Mouse (Mus musculus) ovary, postnatal 10 days (tissue): ENCODE results near the gene Crocc2.

Experiments
- DNase-seq: peaks from one replicate; pipeline ENCODE4 v3.0.0; 2022; ENCODE audit warnings: low spot score

The Crocc2 gene

GRCm38 (mm10) chr1:93168295-93168775 lies at the start of gene Crocc2:
TSS of gene Crocc2 (plus strand) at chr1:93168725.
- DNase-seq: no peak

- no peak for DNase-seq
Observed at GRCm38 (mm10) chr1:93118816-93119215, 49.7 kb upstream of the Crocc2 start.

- no peak for DNase-seq
Observed at GRCm38 (mm10) chr1:93123179-93123854, 45.2 kb upstream of the Crocc2 start.

- no peak for DNase-seq
Observed at GRCm38 (mm10) chr1:93124066-93124465, 44.5 kb upstream of the Crocc2 start.

GRCm38 (mm10) chr1:93125256-93125655 lies 43.3 kb upstream of the Crocc2 start:
- DNase-seq: no peak

GRCm38 (mm10) chr1:93128209-93128608 lies 40.3 kb upstream of the Crocc2 start:
- no peak for DNase-seq

- DNase-seq: peak; percentile 38
Observed at GRCm38 (mm10) chr1:93128710-93129349, 39.7 kb upstream of the Crocc2 start.

- no peak for DNase-seq
Observed at GRCm38 (mm10) chr1:93130242-93130983, 38.1 kb upstream of the Crocc2 start.

GRCm38 (mm10) chr1:93132676-93133075 lies 35.8 kb upstream of the Crocc2 start:
- no peak for DNase-seq

- no peak for DNase-seq
Observed at GRCm38 (mm10) chr1:93135036-93135526, 33.4 kb upstream of the Crocc2 start, which contains the start of gene Agxt. TSS of gene Agxt (plus strand) at chr1:93135240.

- DNase-seq: no peak
Observed at GRCm38 (mm10) chr1:93138534-93138933, 30.0 kb upstream of the Crocc2 start.

GRCm38 (mm10) chr1:93139713-93140112 lies 28.8 kb upstream of the Crocc2 start:
- no peak for DNase-seq

- no peak for DNase-seq
Observed at GRCm38 (mm10) chr1:93142871-93143270, 25.7 kb upstream of the Crocc2 start.

- no peak for DNase-seq
Observed at GRCm38 (mm10) chr1:93144176-93144575, 24.3 kb upstream of the Crocc2 start.

- no peak for DNase-seq
Observed at GRCm38 (mm10) chr1:93150907-93151661, 17.4 kb upstream of the Crocc2 start.

- no peak for DNase-seq
Observed at GRCm38 (mm10) chr1:93157566-93157965, 11.0 kb upstream of the Crocc2 start.

GRCm38 (mm10) chr1:93158916-93159315 lies 9.6 kb upstream of the Crocc2 start:
- DNase-seq: no peak

GRCm38 (mm10) chr1:93159566-93160500 lies 8.7 kb upstream of the Crocc2 start:
- DNase-seq: no peak

GRCm38 (mm10) chr1:93160501-93161133 lies 7.9 kb upstream of the Crocc2 start, which contains the start of gene 2310007B03Rik:
TSS of gene 2310007B03Rik (minus strand) at chr1:93160948.
- DNase-seq: no peak

- no peak for DNase-seq
Observed at GRCm38 (mm10) chr1:93161350-93161749, 7.2 kb upstream of the Crocc2 start.
